In genomic region chr12:98656873-98657272, GRCm38 (mm10) we compare ENCODE assay signal across 20 mouse cellular contexts.
"Had no signal": no experiment of that assay in that cellular context is flagged by ENCODE, and none has a peak within 500 bp of the region (broad histone marks: within the 10 kb centered on the region; RNA-seq: fewer than 3 reads in every experiment).

No protein-coding gene starts in this region.

- ATAC-seq: inflammation-experienced regulatory T-cells, adult 6 months; intestine, embryonic 16.5 days; liver, postnatal 0 days; lung, postnatal 0 days; midbrain, embryonic 16.5 days had no signal

- H3K4me2 ChIP-seq: limb, embryonic 15.5 days; liver, embryonic 11.5 days; lung, embryonic 14.5 days; midbrain, embryonic 12.5 days; neural tube, embryonic 12.5 days; neural tube, embryonic 15.5 days; stomach, embryonic 15.5 days had no signal

- H3K27me3 ChIP-seq: limb, embryonic 15.5 days; midbrain, embryonic 12.5 days; neural tube, embryonic 12.5 days; neural tube, embryonic 15.5 days; stomach, embryonic 15.5 days had no signal

- DNase-seq: kidney, adult 18-20 months; kidney, adult 9 months; kidney, postnatal 25 days; liver, postnatal 0 days; lung, embryonic 14.5 days; right cerebral cortex, postnatal 4 days; thymus, postnatal 25 days had no signal

- H3K9me3 ChIP-seq: limb, embryonic 15.5 days; midbrain, embryonic 12.5 days; neural tube, embryonic 12.5 days; neural tube, embryonic 15.5 days; stomach, embryonic 15.5 days had no signal

- H3K27ac ChIP-seq: kidney, postnatal 0 days; limb, embryonic 15.5 days; liver, embryonic 14.5 days; macrophage; midbrain, embryonic 12.5 days; neural tube, embryonic 12.5 days; neural tube, embryonic 15.5 days; stomach, embryonic 15.5 days had no signal

- H3K4me3 ChIP-seq: limb, embryonic 15.5 days; midbrain, embryonic 12.5 days; neural tube, embryonic 12.5 days; neural tube, embryonic 15.5 days; stomach, embryonic 15.5 days had no signal

- H3K9ac ChIP-seq: limb, embryonic 15.5 days; liver, embryonic 14.5 days; liver, postnatal 0 days; lung, embryonic 14.5 days; midbrain, embryonic 12.5 days; neural tube, embryonic 12.5 days; neural tube, embryonic 15.5 days; stomach, embryonic 15.5 days had no signal

- H3K36me3 ChIP-seq: stomach, embryonic 15.5 days had no signal

- H3K4me1 ChIP-seq: limb, embryonic 15.5 days; midbrain, embryonic 12.5 days; neural tube, embryonic 12.5 days; neural tube, embryonic 15.5 days; stomach, embryonic 15.5 days had no signal
